ENCODE assay signal across 10 mouse cellular contexts in genomic region chr2:90950582-90951194, GRCm38 (mm10). TPM values are rescaled to one million over a fixed set of nuclear protein-coding genes. Genes with fewer than 3 reads are reported as not detected.
DNase-seq lines count a peak whose midpoint lies in the region; ATAC-seq and TF ChIP-seq lines count a peak whose summit lies in the region.
"Had no signal": no experiment of that assay in that cellular context is flagged by ENCODE, and none has a peak within 500 bp of the region (broad histone marks: within the 10 kb centered on the region; RNA-seq: fewer than 3 reads in every experiment).

No protein-coding gene starts in this region.

- H3K9me3 ChIP-seq in heart, embryonic 15.5 days (replicated peaks): no peaks in the 10 kb centered on the region
- H3K9me3 ChIP-seq in G1E (replicated peaks): no peaks in the 10 kb centered on the region
- no peaks in the 10 kb centered on the region for H3K9me3 ChIP-seq in liver, embryonic 14.5 days (ENCODE audit: control insufficient read depth, low read length)
- H3K9me3 ChIP-seq: neural tube, embryonic 12.5 days had no signal

- TF ChIP-seq CTCF in G1E (IDR thresholded peaks at IDR 0.05; ENCODE audit: low read depth, low read length): no peak
- no peak for TF ChIP-seq CTCF in liver, embryonic 14.5 days (IDR thresholded peaks at IDR 0.05; ENCODE audit: low read depth)

- H3K36me3 ChIP-seq in heart, embryonic 15.5 days: no peaks in the 10 kb centered on the region
- H3K36me3 ChIP-seq in G1E (replicated peaks): peaks cover 53% of the 10 kb centered on the region
- peaks cover 3% of the 10 kb centered on the region; the same call in 1 of the 2 replicates for H3K36me3 ChIP-seq in liver, embryonic 14.5 days (replicated peaks; ENCODE audit: control insufficient read depth, insufficient read depth, low read depth)
- H3K36me3 ChIP-seq: neural tube, embryonic 12.5 days had no signal

- H3K27ac ChIP-seq in heart, embryonic 15.5 days: no peak overlapping the region
- no peak overlapping the region for H3K27ac ChIP-seq in liver, embryonic 14.5 days
- H3K27ac ChIP-seq: neural tube, embryonic 12.5 days had no signal

- intact Hi-C loops in heart, postnatal 25 days (cut with DNase I): no loop called here

- no peak overlapping the region for H3K4me3 ChIP-seq in heart, embryonic 15.5 days
- peak overlapping the region; percentile 11 for H3K4me3 ChIP-seq in G1E (ENCODE audit: low read depth, low read length)
- H3K4me3 ChIP-seq in liver, embryonic 14.5 days (ENCODE audit: insufficient read depth in 1 of 2, low read depth in 2 of 2, low read length in 2 of 2): no peak overlapping the region
- H3K4me3 ChIP-seq: neural tube, embryonic 12.5 days had no signal

- ATAC-seq in heart, embryonic 15.5 days (replicated peaks; ENCODE audit: insufficient number of reproducible peaks, insufficient read depth, low FRiP score, low read depth): 0 out of 2 replicates have a peak, but pooled peaks have one; percentile 22
- no peak for ATAC-seq in G1E (ENCODE audit: extremely low read depth, insufficient number of reproducible peaks, low FRiP score, poor library complexity, severe bottlenecking)
- peak; percentile 39; the same call in 1 of the 2 replicates for ATAC-seq in liver, embryonic 14.5 days (ENCODE audit: insufficient read depth)
- ATAC-seq: inflammation-experienced regulatory T-cells, adult 6 months had no signal

- DNase-seq in heart, postnatal 25 days (ENCODE audit: low spot score): no peak
- no peak for DNase-seq in G1E (ENCODE audit: low spot score)
- DNase-seq in adrenal gland, postnatal 14 days: peak; percentile 21
- DNase-seq in liver, embryonic 14.5 days (ENCODE audit: low read depth in 3 of 3, low spot score in 3 of 3): no peak
- no peak for DNase-seq in left cerebral cortex, adult 9 months (ENCODE audit: low spot score in 2 of 2)
- DNase-seq in urinary bladder, adult 18-20 months (ENCODE audit: low spot score in 2 of 2): no peak
- DNase-seq: lung, adult 18-20 months had no signal

- no peak for TF ChIP-seq EP300 in liver, embryonic 14.5 days (IDR thresholded peaks at IDR 0.05; ENCODE audit: low read depth)

- H3K27me3 ChIP-seq in heart, embryonic 15.5 days: no peaks in the 10 kb centered on the region
- H3K27me3 ChIP-seq in G1E (ENCODE audit: insufficient read depth, low read length): no peaks in the 10 kb centered on the region
- no peaks in the 10 kb centered on the region for H3K27me3 ChIP-seq in liver, embryonic 14.5 days (ENCODE audit: control insufficient read depth, insufficient read depth, low read length)
- H3K27me3 ChIP-seq: neural tube, embryonic 12.5 days had no signal

- peaks cover 20% of the 10 kb centered on the region for H3K4me1 ChIP-seq in heart, embryonic 15.5 days (replicated peaks)
- H3K4me1 ChIP-seq in G1E (ENCODE audit: insufficient read depth, low read depth, low read length): peaks cover 35% of the 10 kb centered on the region
- peaks cover 3 to 14% of the 10 kb centered on the region in 2 experiments for H3K4me1 ChIP-seq in liver, embryonic 14.5 days (replicated peaks; ENCODE audit: control insufficient read depth in 2 of 2, insufficient read depth in 2 of 2, low read length in 1 of 2)

- H3K9ac ChIP-seq in heart, embryonic 15.5 days: no peak overlapping the region
- no peak overlapping the region for H3K9ac ChIP-seq in liver, embryonic 14.5 days (replicated peaks)
- H3K9ac ChIP-seq: neural tube, embryonic 12.5 days had no signal

- H3K4me2 ChIP-seq in heart, embryonic 15.5 days: no peak overlapping the region
- H3K4me2 ChIP-seq in liver, embryonic 14.5 days (ENCODE audit: low read depth): no peak overlapping the region
- H3K4me2 ChIP-seq: neural tube, embryonic 12.5 days had no signal

RNA-seq across cellular contexts. Expression of gene Celf1, which starts 10.5 kb away (rescaled TPM):
- polyA plus RNA-seq in heart, embryonic 15.5 days (2015; fragmentation: Nextera tagmentation; extraction: Ambion mirVana): 98.2 and 98.3 TPM in 2 replicates
- 10 to 100 TPM; 80.9 to 84.4 TPM for total RNA-seq in heart, postnatal 25 days (2021)
- 67.0 and 73.9 TPM in 2 replicates for total RNA-seq in G1E (2014; fragmentation: Nextera tagmentation)
- total RNA-seq in G1E (2017): 59.1 and 66.2 TPM in 2 replicates
- 93.8 and 97.1 TPM in 2 replicates for polyA plus RNA-seq in G1E (2012)
- total RNA-seq in adrenal gland, postnatal 14 days (2021): 89.9 and 97.9 TPM in 2 replicates
- polyA plus RNA-seq in liver, embryonic 14.5 days (2012; rRNA removed): 35.6 and 37.9 TPM in 2 replicates
- 33.5 and 38.4 TPM in 2 replicates for polyA plus RNA-seq in liver, embryonic 14.5 days (2014; fragmentation: Nextera tagmentation; extraction: Ambion mirVana)

RNA-seq across cellular contexts. Expression of gene Ndufs3, which starts 46.1 kb away (rescaled TPM):
- 355 and 388 TPM in 2 replicates for polyA plus RNA-seq in heart, embryonic 15.5 days (2015; fragmentation: Nextera tagmentation; extraction: Ambion mirVana)
- total RNA-seq in heart, postnatal 25 days (2021): 100 to 1,000 TPM; 854 to 889 TPM
- 106 and 132 TPM in 2 replicates for total RNA-seq in G1E (2014; fragmentation: Nextera tagmentation)
- total RNA-seq in G1E (2017): 131 and 165 TPM in 2 replicates
- 86.8 and 94.6 TPM in 2 replicates for polyA plus RNA-seq in G1E (2012)
- total RNA-seq in adrenal gland, postnatal 14 days (2021): 551 and 591 TPM in 2 replicates
- polyA plus RNA-seq in liver, embryonic 14.5 days (2012; rRNA removed): 73.4 and 79.0 TPM in 2 replicates
- 138 and 144 TPM in 2 replicates for polyA plus RNA-seq in liver, embryonic 14.5 days (2014; fragmentation: Nextera tagmentation; extraction: Ambion mirVana)

RNA-seq across cellular contexts. Expression of gene Kbtbd4, which starts 46.1 kb away (rescaled TPM):
- polyA plus RNA-seq in heart, embryonic 15.5 days (2015; fragmentation: Nextera tagmentation; extraction: Ambion mirVana): 22.5 and 29.2 TPM in 2 replicates
- total RNA-seq in heart, postnatal 25 days (2021): 10 to 100 TPM; 18.0 to 22.2 TPM
- 18.2 and 21.4 TPM in 2 replicates for total RNA-seq in G1E (2014; fragmentation: Nextera tagmentation)
- 31.8 and 35.5 TPM in 2 replicates for total RNA-seq in G1E (2017)
- polyA plus RNA-seq in G1E (2012): 4.0 and 6.6 TPM in 2 replicates
- total RNA-seq in adrenal gland, postnatal 14 days (2021): 26.5 and 29.4 TPM in 2 replicates
- polyA plus RNA-seq in liver, embryonic 14.5 days (2012; rRNA removed): 7.9 and 8.8 TPM in 2 replicates
- 13.4 and 14.6 TPM in 2 replicates for polyA plus RNA-seq in liver, embryonic 14.5 days (2014; fragmentation: Nextera tagmentation; extraction: Ambion mirVana)
